Mouse (Mus musculus) CD4-positive, CD25-positive, alpha-beta regulatory T cell, adult 4 months (primary cell): ENCODE measurements around the gene Map3k6. TPM values are rescaled to one million over a fixed set of nuclear protein-coding genes. Genes with fewer than 3 reads are reported as not detected.

Experiments used
- ATAC-seq: one replicate; pipeline ENCODE4 v1.8.0; 2017
- polyA plus RNA-seq, 2 experiments: library from polyadenylated mRNA; unstranded; fragments of 100-300 nt; shearing (Covaris generic); gene quantifications; one replicate each; pipeline ENCODE4 v1.2.1; 2017

Gene Map3k6
- polyA plus RNA-seq, 2 experiments from 2014 or later: 0.62 TPM; not detected in 1

DNA sequence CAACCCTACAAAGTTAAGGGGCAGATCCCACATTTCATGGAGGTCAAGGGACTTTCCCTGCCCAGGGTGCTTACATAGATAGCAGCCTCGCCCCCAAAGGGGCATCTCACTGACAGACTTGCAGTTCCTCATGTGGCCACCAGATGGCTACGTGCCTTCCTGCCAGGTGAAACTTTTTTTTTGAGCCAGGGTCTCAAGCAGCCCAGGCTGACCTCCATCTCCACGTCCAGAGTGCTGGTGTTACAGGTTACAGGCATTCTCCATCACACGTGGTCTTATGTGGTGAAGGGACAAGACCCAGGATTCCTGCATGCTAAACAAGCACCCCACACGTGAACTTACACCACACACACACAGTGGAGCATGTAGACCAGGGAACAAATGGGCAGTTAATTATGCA lies 23.0 kb upstream of the Map3k6 start:
- no peak for ATAC-seq

DNA sequence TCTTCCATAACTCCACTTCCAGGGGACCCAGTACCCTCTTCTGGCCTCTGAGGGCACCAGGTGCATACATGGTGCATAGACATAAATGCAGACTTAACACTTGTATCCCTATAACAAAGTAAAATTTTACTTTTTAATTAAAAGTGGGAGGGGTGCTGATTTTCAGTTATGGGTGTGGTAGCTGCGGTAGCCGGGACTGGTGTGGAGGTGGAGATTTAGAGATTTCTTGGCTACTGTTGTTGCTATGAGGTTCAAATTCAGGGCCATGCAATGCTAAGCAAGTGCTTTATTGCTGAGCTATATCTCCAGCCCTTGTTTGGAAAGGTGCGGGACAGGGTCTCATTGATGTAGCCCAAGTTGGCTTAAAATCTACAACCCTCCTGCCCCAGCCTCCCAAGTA lies 21.9 kb upstream of the Map3k6 start:
- ATAC-seq: no peak

GRCm38 (mm10) chr4:133220656-133221055 lies 20.0 kb upstream of the Map3k6 start:
- ATAC-seq: no peak

DNA sequence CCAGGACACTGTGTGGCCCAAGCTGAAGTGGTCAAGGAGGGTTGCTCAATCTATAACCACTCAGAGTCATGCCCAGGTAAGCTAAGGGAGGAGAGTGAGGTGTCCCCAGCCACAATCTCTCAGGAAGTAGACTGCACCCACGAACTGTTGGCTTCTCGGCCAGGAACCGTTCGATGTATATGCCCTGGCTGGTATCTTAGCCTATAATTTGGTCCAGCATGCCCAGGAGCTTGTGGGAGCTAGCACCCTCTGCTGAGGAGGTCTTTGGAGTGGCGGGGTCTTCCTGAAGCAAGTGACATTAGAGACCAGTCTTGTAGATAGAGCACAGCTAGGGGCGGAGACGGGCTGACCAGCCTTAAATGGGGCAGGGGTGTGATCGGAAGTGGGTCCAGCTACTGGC lies 18.9 kb upstream of the Map3k6 start:
- ATAC-seq: no peak

GRCm38 (mm10) chr4:133223875-133224274 lies 16.7 kb upstream of the Map3k6 start:
- no peak for ATAC-seq

DNA sequence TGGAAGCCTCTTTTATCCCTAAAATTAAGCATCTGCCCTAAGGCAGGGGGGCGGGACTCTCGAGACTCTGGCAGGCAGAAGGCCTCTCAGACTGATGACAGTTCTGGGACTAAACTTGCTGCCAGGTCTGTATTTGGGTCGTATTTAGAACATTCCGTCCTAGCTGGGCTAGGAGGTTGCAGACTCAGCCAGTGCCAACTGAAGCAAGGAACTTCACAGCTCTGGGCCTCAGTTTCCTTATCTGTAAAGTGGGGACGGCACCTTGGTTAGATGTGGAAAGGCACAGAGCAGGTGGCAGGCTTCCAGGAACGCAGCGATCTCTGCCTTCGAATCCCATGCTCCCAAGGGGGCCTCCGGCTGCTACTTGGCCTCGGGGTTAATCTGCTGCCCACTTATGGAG lies 14.5 kb upstream of the Map3k6 start:
- no peak for ATAC-seq

DNA sequence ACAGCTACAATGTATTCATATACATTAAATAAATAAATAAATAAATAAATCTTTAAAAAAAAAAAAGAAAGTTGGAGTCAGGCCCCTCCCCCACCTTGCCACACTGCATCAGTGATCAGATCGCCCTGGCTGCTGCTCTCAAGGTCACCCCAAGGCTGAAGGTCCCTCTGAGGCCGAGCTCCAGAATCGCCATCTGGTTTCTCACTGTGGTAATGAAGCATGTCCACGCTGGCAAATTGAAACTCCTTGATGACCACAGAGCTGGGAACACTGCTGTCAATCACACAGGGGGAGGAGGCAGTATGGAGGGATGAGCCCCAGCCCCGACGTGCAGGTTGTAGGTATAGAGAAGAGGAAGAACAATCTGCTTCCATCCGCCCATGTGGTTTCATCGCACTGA lies 13.0 kb upstream of the Map3k6 start:
- no peak for ATAC-seq

DNA sequence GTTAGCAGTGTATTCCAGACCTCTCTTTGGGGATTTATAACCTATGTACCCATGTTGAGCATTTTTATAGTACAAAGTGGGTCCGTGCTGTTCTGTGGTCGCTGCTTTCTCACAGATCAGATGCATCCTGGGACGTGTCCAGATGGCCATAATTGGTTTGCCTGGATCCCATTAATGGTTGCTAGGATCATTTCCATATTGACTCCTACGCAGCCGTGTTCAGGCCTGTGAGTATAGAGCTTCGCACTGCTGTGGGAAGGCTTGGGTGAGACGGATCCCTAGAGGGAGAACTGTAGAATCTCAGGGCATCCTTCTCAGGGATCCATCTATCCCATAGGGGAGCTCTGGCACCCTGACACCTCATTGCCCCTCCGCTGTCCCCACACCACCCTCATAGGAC lies 11.0 kb upstream of the Map3k6 start:
- no peak for ATAC-seq

DNA sequence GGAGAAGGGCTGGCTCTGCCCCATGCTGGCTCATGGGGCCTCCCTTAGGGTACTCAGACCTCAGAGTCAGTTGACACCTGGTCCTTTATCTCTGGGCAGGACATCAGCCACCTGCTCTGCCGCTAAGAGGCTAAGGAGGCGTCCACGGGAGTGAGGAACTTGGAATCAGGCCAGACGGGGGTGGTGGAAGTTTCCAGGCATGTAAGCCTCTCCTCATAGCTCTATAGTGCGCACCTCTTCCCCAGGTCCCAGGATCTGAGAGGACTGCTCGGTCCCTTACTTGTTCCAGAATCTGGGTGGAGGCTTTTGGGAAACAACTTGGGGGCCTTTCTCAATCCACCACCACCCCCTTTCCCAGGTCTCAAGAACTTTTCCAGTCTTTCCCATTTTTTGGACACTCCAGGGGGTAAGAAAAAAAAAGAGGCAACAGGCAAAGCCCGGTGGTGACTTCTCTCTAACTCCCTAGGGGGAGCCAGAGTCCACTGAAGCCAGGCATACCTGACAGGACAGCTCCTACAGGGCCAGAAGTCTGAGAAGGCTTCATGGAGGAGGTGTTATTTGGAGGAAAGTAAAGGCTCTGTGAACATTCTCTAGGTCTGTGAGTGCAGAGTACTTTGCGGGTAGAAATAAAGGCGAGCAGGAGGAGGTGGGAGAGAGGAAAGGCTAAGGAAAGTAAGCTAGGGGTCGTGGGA lies 7.2 kb upstream of the Map3k6 start:
- ATAC-seq: no peak

- no peak for ATAC-seq
Measured at GRCm38 (mm10) chr4:133234771-133235170, 5.8 kb upstream of the Map3k6 start.

DNA sequence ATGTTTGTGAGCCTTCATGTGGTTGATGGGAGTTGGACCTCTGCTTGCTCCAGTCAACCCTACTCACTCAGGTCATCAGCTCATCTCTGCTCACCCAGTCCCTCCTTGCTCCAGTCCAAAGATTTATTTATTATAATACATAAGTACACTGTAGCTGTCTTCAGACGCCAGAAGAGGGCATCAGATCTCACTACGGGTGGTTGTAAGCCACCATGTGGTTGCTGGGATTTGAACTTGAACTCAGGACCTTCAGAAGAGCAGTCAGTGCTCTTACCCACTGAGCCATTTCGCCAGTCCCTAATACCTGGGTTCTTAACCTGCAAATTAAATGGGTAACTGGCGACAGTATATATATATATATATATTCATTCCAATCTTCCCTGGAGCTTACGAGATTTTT lies 5.2 kb upstream of the Map3k6 start:
- no peak for ATAC-seq

GRCm38 (mm10) chr4:133237911-133238310 lies 2.7 kb upstream of the Map3k6 start:
- ATAC-seq: no peak

DNA sequence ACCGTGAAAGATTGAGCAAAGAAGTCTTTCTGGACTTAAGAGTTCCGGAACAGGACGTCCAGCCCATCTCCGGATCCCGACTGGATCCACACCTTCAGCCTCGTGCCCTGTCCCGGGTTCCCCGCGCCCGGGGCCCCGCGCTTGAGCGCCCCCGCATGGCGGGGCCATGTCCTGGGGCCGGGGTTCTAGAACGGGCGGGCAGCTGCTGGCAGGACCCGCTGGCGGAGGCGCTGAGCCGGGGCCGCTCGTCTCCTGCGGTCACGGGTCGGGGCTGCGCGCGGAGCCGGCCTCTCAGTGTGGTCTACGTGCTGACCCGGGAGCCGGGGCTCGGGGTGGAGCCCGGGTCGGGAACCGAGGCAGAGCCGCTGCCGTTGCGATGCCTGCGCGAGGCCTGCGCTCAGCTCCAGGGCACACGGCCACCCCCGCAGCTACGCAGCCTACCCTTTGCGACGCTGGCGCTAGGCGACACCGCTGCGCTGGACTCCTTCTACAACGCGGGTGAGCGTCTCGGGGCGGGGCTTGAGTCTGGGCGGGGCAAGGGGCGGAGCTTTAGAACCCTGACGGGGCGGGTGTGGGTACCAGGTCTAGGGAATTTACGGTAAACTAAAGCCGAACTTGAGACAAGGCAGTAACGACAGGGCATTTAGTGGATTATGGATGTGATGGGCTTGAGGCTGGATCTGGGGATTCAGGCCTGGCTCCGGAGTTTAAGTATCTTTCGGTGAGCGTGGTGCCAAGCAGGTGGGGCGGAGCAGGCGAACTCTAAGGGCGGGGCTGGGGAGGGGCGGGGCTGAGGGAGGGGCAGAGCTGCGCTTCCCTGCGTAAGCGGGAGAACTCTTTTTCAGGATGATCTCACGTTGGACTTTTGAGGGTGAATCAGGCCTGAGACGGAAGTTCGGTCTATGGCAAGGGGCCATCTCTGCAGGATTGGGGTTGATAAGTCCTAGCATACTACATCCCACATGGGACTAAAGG lies 603 bp downstream of the Map3k6 start:
- peak; percentile 96 for ATAC-seq

DNA sequence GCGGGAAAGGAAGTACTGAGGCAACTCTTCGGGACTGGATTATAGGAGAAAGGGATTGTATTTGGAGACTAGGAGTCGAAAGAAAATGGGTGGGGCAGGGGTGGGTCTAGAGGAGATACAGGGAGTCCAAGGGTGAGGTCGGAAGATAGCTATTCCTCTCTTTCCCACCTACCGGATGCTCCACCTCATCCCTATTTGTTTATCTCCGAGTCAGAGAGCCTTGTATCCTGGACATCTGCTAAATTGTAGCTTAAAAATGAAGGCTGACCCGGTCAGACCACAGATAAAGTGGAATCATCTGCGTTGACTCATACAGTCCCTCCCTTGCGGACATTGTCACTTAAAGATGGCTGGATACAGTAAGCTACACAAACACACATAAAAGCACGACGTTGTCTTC lies 1.3 kb downstream of the Map3k6 start:
- no peak for ATAC-seq

DNA sequence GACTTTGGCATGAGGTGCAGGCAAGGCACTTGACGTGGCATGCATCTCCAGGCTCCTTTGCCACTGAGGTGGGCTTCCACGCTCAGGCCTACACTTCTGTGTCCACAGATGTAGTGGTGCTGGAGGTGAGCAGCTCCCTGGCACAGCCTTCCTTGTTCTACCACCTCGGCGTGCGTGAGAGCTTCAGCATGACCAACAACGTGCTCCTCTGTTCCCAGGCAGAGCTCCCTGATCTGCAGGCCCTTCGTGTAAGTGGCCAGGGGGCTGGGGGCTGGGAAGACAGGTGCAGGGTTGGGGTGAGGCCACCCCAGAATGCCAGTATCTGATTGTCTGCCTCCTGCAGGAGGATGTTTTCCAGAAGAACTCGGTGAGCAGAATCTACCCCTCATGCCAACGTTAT lies 2.1 kb downstream of the Map3k6 start:
- no peak for ATAC-seq

DNA sequence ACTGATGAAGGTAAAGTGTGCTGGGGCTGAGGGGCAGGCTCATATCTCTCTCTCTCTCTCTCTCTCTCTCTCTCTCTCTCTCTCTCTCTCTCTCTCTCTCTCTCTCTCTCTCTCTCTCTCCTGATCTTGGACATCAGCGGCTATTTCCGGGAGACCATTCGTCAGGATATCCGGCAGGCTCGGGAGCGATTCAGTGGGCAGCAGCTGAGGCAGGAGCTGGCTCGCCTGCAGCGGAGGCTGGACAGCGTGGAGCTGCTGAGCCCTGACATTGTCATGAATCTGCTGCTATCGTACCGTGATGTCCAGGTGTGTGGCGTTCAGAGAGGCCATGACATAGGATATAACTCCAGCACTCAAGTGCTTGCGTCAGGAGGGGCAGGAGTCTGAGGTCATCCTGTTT lies 2.9 kb downstream of the Map3k6 start:
- ATAC-seq: no peak

GRCm38 (mm10) chr4:133244289-133244688 lies 3.7 kb downstream of the Map3k6 start:
- no peak for ATAC-seq

GRCm38 (mm10) chr4:133247072-133247471 lies 6.5 kb downstream of the Map3k6 start:
- no peak for ATAC-seq

DNA sequence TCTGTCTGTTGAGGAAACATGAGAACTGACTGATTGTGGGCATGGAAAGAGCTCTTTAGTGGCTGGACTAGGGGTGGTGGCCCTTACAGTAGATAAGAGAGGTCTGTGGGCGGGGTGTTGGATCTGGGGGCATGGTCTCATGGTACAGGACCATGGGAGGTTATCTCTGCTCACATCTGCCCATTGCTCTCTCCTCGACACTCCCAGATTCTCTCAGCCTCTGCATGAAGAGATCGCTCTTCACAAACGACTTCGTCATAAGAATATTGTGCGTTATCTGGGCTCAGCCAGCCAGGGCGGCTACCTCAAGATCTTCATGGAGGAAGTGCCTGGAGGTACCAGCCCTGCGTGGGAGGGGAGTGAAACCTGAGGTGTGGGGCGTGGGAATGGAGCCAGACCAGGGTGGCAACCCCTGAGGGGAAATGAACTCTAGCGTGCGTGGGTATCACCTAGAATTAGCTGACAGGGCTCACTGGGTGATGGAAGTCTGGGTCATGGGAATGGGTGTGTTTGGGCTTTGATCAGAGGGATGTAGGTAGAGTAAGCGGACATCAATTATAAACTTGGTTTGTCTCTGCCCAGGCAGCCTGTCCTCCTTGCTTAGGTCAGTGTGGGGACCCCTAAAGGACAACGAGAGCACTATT lies 7.3 kb downstream of the Map3k6 start:
- no peak for ATAC-seq

DNA sequence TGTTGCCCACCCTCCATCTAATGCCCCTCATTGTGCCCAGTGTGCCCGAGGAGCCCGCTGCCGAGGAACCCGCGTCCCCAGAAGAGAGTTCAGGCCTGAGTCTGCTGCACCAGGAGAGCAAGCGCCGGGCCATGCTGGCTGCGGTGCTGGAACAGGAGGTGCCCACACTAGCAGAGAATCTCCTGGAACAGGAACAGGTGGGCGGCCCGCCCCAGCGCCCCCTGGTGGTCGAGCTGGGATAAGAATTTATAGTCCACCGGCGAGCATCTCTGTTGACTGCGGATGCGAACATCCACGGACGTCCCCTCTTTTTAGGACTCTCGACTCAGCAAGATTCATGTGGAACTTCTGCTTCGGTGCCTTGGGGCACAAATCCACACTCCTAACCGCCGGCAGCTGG lies 10.0 kb downstream of the Map3k6 start:
- peak; percentile 72 for ATAC-seq

GRCm38 (mm10) chr4:133251214-133251613 lies 10.6 kb downstream of the Map3k6 start:
- ATAC-seq: no peak

GRCm38 (mm10) chr4:133252089-133252488 lies 11.5 kb downstream of the Map3k6 start:
- ATAC-seq: no peak

GRCm38 (mm10) chr4:133253412-133253811 lies 12.8 kb downstream of the Map3k6 start:
- no peak for ATAC-seq

DNA sequence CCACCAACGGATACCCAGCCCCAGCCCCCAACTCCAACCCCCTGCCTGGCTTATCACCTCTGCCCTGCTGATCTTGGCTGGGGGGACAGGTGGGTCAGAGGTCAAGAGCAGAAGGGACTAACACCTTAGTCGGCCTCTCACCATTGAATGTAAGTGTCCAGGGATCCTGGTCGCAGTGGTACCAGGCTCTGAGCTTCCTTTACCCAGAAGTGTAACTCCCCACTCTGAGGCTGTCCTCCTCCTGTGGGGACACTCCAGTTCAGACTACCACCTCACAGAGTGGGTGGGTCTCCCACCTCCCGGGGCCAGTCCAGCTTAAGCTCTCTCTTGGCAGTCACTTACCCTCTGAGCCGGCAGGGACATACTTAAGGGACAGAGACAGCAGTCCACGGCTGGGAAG lies 14.8 kb downstream of the Map3k6 start:
- no peak for ATAC-seq
